Mouse (Mus musculus) layer of hippocampus, adult 2 months (tissue): ENCODE data around the gene Mapk3. TPM values are rescaled to one million over a fixed set of nuclear protein-coding genes. Genes with fewer than 3 reads are reported as not detected.
"Not testable (repeated sequence)": the region's sequence is repeated elsewhere in the genome, so short reads cannot be mapped to it uniquely, and the experiment has no call there.

Experiments used
- DNase-seq, 2 experiments: peaks; one replicate each; pipeline ENCODE4 v3.0.0; 2022; ENCODE audit warnings: low spot score in 2 of 2
- H3K27ac ChIP-seq: fragments of 200-600 bp; 2 replicates; pipeline ENCODE4 v1.8.1; 2022
- H3K4me3 ChIP-seq: fragments of 200-600 bp; 2 replicates; pipeline ENCODE4 v1.8.1; 2022; ENCODE audit warnings: mild to moderate bottlenecking
- CTCF ChIP-seq: fragments of 200-600 bp; conservative IDR thresholded peaks from 2 replicates; pipeline ENCODE4 v1.8.1; 2022; ENCODE audit warnings: antibody characterized with exemption, mild to moderate bottlenecking, moderate library complexity
- total RNA-seq, 2 experiments: library from RNA; stranded (reverse); gene quantifications; 2 replicates each; pipeline ENCODE4 v1.2.3; 2021

Gene Mapk3
- total RNA-seq, 2 experiments from 2014 or later, result 170 to 175 TPM

GRCm38 (mm10) chr7:126762471-126763008, 3.1 kb downstream of the Mapk3 start:
- DNase-seq, result peak; percentile 64 to 85
- peak overlapping the region; percentile 92 for H3K27ac ChIP-seq
- no peak for TF ChIP-seq CTCF
- H3K4me3 ChIP-seq, result peak overlapping the region; percentile 38

GRCm38 (mm10) chr7:126765540-126765939, 6.1 kb downstream of the Mapk3 start:
- no peak for TF ChIP-seq CTCF

GRCm38 (mm10) chr7:126766201-126766600, 6.8 kb downstream of the Mapk3 start, which contains the start of gene Gdpd3:
TSS of gene Gdpd3 (plus strand) at chr7:126766334.
- DNase-seq, result no peak
- no peak for TF ChIP-seq CTCF
- Histone ChIP-seq H3K27ac (no peak within 1 kb of the TSS), H3K4me3 (no peak within 1 kb of the TSS)

More at GRCm38 (mm10) chr7:126765540-126765939, 6.1 kb downstream of the Mapk3 start:
- DNase-seq, result no peak
- H3K4me3 ChIP-seq, result no peak overlapping the region
- no peak overlapping the region for H3K27ac ChIP-seq

- Histone ChIP-seq H3K4me3 (no peak overlapping the region), H3K27ac (no peak overlapping the region)
- no peak for TF ChIP-seq CTCF
- DNase-seq, result no peak
Observed at GRCm38 (mm10) chr7:126767001-126767400, 7.6 kb downstream of the Mapk3 start.

- no peak overlapping the region for H3K4me3 ChIP-seq
- H3K27ac ChIP-seq, result no peak overlapping the region
- no peak for TF ChIP-seq CTCF
- DNase-seq, result no peak
Observed at GRCm38 (mm10) chr7:126770784-126771183, 11.4 kb downstream of the Mapk3 start.

GRCm38 (mm10) chr7:126773351-126773750, 13.9 kb downstream of the Mapk3 start:
- DNase-seq, result no peak
- TF ChIP-seq CTCF, result no peak

GRCm38 (mm10) chr7:126774463-126774862, 15.1 kb downstream of the Mapk3 start:
- H3K27ac ChIP-seq, result 0 out of 2 replicates have a peak overlapping the region, but pooled peaks have one; percentile 36
- no peak for DNase-seq
- no peak for TF ChIP-seq CTCF
- H3K4me3 ChIP-seq, result no peak overlapping the region

More at GRCm38 (mm10) chr7:126773351-126773750, 13.9 kb downstream of the Mapk3 start:
- H3K4me3 ChIP-seq, result no peak overlapping the region
- no peak overlapping the region for H3K27ac ChIP-seq

GRCm38 (mm10) chr7:126775185-126775977, 16.0 kb downstream of the Mapk3 start:
- no peak overlapping the region for H3K4me3 ChIP-seq
- DNase-seq, result no peak
- TF ChIP-seq CTCF, result peak; percentile 74
- H3K27ac ChIP-seq, result peak overlapping the region; percentile 99

- peak overlapping the region; percentile 99 for H3K27ac ChIP-seq
- TF ChIP-seq CTCF, result no peak
- peak overlapping the region; percentile 83 for H3K4me3 ChIP-seq
- DNase-seq, result no peak
Observed at GRCm38 (mm10) chr7:126775978-126776234, 16.5 kb downstream of the Mapk3 start.

GRCm38 (mm10) chr7:126776598-126777057, 17.2 kb downstream of the Mapk3 start, which contains the start of gene Ypel3:
TSS of gene Ypel3 (plus strand) at chr7:126776955.
- H3K27ac ChIP-seq, result peak within 1 kb of the TSS; percentile 99
- peak within 1 kb of the TSS; percentile 83 for H3K4me3 ChIP-seq
- DNase-seq, result peak; percentile 95 to 96
- TF ChIP-seq CTCF, result peak; percentile 26; the same call in 1 of the 2 replicates

GRCm38 (mm10) chr7:126777476-126777875, 18.1 kb downstream of the Mapk3 start:
- Histone ChIP-seq H3K27ac (peak overlapping the region; percentile 99), H3K4me3 (peak overlapping the region; percentile 83)
- no peak for TF ChIP-seq CTCF
- no peak for DNase-seq

GRCm38 (mm10) chr7:126778147-126778546, 18.7 kb downstream of the Mapk3 start:
- DNase-seq, result no peak
- Histone ChIP-seq H3K4me3 (peak overlapping the region; percentile 83), H3K27ac (peak overlapping the region; percentile 99)
- TF ChIP-seq CTCF, result no peak

- not testable (repeated sequence) for H3K4me3 ChIP-seq, DNase-seq
- peak overlapping the region; percentile 99 for H3K27ac ChIP-seq
Observed at GRCm38 (mm10) chr7:126779101-126779500, 19.7 kb downstream of the Mapk3 start.
